Mouse (Mus musculus) T-helper 1 cell (primary cell): ENCODE data around the gene Amd1.

ENCODE experiments used
- in situ Hi-C: fragments of 300-600 bp; cut with MboI, MseI; formaldehyde crosslinking; loops from one replicate; pipeline ENCODE4 v1.15.1; 2025; ENCODE audit warnings: high pct_unique_total_duplicates

The Amd1 gene

DNA sequence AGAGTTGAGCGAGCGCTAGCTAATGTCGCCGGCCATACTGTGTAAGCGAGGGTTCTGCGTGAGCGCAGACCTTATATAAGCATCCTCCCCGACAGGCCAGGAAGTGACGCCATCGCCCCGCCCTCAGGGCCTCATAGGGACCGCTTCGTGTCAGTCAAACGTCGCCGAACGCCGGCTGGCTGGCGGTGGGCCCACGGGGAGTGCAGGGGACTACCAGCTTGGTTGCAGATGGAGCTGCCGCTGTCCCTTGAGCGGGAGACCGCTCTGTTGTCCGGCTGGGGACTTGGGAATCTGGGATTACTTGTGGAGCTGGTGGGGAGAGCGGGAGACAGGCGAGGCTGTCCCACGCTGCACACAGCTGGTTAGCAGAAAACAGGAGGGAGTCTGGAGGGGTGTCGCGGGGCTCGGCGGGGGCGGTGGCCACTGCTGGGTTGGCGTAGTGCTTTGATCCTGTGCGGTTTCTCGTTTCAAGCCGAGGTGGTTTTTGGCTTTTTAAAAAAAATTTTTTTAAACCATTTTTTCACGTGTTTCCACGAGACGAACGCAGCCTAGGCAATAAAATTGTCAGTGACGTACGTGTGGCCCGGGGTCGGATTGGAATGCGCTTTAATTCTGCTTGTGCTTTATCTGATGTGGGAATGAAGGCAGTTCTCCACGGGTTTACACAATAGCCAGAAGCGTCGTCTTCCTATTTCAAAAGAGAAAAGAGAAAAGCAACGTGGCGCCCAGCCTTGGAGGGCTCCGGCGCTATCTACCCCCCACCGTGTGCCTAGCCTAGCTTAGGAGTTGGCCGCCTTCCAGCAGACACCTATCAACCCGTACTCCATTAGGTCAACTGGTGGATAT lies at the start of gene Amd1:
Amd1 (minus strand) TSS at position 47 of the 846 bp plus-strand sequence.
- in situ Hi-C loops = no loop called here

DNA sequence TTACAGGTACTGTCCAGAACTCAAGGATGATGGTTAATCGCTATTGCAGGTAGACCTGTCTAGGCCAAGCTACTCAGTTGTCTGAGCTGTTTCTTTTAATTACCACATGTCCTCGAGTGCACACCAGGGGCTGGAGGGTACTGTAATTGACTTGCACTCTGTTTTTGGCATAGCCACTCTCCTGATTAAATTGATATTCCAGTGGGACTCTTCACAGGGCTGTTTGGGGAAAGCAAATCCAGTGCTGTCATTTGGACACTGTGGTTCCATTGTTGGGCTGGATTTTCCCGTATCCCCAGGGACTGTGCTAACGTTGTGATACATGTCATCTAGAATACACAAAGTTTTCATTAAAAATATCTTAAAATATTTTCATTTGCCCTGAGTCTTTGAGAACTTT lies 49.2 kb upstream of the Amd1 start:
- in situ Hi-C loops = no loop called here

DNA sequence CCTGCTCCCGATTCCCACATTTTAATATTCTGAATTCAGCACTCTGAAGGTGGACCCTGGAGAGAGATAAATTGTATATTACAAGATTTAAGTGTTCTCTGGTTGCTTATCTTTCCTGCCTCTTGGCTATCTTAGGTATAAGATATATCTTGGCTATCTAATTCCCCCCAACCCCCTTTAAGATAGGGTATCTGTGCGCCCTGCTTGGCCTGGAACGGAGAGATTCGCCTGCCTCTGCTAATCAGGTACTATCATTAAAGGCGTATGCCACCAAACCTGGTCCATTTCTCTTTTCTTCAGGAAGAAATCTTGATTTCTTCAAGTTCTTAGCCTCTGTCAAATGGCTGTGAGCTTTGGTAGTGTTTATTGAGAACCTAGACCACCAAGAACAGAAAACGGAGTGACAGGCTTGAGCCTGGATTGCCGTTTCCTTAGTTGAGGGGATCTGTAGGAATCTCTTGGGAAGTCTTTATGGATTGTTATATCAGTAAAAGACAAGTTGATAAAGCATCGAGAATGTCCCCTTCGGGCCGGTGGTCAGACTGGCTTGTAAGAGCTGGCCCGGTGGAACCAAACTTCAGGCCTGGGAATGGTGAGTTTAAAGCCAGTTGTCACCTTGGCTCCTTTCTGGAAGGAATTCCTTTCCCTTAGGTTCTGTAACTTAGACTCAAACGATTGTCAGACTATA lies 48.4 kb upstream of the Amd1 start:
- in situ Hi-C loops = no loop called here

DNA sequence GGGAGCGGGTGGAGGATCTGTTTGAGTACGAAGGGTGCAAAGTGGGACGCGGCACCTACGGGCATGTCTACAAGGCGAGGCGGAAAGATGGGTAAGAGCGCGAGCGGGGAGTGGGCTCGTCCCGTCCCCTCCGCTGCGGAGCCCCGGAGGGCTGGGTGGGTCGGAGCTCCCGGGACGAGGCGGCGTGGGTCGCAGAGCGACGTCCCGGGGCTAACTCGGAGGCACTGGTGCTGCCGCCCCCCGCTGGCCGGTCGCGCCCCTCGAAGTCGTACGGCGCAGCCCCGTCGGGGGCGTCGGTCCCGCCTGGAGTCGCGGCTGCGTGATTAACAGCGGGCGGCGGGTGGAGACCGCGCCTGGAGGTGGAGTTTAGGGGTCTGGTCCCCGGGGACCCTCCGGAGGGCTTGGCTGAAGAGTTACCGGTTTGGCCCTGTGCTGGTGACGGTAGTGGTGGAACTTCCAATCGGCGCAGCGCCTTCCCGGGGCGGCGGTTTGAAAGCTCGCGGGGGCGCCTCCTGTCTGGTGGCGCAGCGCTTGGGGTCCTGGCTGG lies 47.7 kb upstream of the Amd1 start:
- in situ Hi-C loops = no loop called here

DNA sequence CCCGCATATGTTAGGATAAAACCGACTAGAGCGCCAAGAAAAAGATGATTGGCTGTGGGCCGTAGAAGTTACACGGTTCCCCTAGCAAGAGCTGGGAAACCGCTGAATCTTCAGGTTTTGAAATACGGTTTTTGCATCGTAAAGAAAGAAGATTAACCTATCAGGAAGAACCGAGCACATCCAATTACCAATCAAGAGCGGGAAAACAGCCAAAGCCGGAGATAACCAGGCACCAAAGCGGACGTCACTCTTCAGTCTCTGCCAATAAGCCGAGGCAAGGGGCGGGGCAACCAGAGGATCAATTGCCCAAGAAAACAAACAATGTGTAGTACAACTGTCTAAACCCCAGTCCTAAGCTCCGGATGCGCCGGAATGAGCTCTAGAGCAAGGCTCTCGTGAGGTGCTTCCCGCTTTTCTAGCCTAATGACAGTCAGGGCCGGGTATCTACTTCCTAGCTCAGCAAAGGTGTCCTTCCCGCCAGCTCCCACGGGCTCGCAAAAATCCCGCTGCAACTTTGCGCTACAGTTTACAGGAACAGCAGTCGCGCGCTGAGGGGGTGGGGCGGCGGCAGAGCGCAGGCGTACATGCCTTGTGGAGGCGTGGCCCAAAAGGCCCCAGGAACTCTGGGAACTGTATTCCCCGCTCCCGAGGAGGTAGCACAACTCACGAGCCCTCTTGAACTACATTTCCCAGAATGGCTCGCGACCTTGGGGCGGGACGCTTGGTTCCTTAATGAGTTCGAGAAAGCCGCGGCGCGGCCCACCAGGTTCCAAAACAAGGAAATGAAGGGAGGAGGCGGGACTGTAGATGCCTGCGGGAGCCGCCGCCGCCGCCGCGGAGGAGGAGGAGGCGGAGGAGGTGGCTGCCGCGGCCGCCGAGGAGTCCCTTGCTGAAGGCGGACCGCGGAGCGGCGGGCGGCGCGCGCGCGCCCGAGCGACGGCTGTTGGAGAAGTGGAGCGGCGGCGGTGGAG lies 46.9 kb upstream of the Amd1 start:
- in situ Hi-C loops = no loop called here

DNA sequence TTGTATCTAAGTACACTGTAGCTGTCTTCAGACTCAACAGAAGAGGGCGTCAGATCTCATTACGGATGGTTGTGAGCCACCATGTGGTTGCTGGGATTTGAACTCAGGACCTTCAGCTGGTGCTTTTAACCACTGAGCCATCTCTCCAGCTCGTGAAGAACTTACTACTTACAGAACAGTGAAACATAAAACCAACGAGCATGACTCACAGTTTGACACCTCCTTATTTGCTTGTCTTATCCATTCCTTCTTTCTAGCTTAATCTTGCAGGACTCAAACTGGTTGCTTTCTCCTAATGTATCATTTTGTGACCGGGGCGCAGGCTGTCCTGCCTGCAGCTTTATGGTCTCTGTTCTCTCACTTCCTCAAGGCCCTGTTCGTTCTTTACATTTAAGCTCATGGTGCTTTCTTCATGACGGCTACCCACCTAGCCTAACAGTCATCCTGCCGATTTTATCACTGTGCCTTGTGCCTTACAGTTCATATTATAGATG lies 45.5 kb upstream of the Amd1 start:
- in situ Hi-C loops = no loop called here

DNA sequence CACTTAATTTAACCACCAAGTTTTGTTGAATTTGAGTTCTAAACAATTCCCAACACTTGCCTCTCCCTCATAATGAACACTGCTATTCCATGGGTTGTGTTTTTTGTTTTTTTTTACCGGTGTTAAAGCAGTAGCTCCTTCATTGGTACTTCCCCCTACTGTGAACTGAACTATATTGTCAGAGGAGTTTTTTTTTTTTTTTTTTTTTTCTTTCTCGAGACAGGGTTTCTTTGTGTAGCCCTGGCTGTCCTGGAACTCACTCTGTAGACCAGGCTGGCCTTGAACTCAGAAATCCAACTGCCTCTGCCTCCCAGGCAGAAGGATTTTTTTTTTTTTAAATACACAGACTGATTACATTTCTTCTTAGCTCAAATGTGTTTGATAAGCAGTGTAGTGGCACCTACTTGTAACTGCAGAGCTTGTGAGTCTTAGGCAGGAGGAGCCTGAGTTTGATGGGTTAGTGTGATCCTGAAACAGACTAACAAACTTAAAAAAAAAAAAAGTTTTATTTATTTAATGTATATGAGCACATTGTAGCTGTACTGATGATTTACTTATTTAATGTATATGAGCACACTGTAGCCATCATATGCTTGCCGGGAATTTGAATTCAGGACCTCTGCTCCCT lies 44.9 kb upstream of the Amd1 start:
- in situ Hi-C loops = no loop called here

DNA sequence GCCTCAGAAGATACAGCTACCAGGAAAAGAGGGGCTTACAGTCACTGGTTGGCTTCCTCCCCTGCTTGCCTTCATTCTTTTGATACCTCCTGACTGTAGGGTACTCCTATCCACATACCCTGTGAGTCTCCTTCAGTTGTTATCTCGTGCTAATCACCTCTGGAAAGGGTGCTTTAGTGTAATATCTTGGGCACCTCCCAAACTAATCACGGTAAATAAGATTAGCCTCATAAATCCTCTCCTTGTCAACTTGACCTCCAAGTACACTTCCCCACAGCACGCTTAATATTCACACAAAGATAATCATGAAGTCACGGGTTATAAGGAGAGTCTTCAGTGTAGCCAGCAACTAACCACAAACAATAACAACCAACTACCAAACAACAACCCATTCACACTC lies 40.0 kb upstream of the Amd1 start:
- in situ Hi-C loops = no loop called here

DNA sequence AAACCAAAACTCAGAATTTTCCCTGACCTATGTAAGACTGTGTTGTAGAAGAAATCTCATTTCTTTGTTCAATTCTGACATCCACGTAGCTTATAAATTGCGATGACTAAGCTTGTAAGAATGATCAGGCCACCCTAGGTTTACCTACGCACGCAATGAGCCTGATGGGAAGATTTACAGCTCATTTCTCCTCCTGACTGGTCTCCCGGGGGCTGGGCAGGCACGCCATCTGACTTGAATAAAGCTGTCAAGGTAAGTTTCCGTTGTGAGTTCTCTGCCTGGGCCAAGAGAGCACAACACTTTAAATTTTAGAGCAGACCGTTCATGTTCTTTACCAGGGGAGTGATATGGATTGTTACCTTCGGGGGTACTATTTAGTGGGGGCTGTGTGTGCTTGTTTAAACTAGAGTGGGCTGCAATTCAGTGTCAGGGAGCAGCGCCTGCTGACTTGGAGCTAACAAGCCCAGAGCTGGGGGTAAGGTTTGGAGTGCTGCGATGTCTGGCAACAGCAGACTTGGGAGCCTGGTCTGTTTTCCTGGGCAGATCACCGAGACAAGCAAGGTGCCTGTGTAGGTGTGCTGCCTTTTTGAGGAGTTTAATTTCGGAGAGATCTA lies 37.5 kb upstream of the Amd1 start, which contains the start of gene Cdk19:
Cdk19 (plus strand) TSS at position 214 of the 614 bp plus-strand sequence.
- in situ Hi-C loops = no loop called here

DNA sequence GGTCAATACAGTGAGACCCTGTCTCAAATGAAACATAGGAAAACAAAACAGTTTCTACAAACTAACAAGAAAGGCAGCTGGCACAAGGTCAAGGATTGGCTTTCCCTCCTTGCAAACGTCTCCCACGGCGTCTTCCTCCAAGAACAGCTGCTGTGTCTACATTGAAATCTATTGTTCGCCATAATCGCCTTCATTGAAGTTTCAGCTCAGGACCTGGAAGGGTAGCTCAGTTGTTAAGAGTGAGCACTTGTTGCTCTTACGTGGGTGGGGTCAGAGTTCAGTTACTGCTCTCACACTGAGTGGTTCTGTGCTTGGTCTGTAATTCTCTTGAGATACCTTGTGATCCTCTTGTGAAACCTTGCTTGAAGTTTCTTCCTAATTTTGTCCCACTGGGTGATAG lies 30.9 kb upstream of the Amd1 start:
- in situ Hi-C loops = no loop called here

DNA sequence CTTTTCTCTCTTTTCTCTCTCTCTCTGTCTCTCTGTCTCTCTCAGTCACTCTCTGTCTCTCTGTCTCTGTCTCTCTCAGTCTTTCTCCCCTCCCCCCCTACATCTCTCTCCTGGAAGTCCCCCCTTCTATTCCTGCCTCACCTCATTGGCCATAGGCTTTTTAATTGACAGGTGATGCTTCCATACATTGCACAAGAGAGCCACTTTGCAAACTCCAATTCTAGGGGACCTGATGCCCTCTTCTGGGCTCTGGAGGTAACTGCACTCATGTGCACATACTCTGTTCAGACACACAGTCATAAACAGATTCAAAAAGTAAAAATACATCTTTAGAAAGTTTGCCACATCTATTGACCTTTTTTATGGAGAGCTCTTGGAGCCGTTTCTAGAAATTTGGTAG lies 28.3 kb upstream of the Amd1 start:
- in situ Hi-C loops = no loop called here

DNA sequence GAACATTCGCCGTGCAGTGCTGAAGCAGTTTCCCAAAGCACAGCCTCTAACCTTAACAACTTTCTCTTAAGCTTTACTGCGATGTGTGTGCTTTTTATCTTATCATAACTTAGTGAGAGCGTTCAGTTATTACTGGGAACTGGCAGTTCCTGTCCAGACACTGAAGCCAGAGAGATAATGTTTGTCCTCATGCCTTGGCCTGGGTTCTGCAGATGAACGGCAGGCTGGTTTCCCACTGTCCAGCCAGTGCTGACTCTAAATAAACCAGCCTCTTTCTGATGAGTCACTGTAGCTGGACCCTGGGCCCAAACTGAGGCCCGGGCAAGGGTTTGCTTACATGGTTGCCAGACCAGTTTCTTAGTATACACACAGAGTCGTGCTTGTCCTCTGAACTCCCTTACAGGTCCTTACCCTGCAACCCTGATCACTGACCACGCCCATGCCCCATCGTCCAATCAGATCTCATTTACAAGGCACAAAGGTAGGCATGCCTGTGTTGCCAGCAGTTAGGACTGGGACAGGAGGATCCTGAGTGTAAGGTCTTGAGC lies 26.1 kb upstream of the Amd1 start:
- in situ Hi-C loops = no loop called here

DNA sequence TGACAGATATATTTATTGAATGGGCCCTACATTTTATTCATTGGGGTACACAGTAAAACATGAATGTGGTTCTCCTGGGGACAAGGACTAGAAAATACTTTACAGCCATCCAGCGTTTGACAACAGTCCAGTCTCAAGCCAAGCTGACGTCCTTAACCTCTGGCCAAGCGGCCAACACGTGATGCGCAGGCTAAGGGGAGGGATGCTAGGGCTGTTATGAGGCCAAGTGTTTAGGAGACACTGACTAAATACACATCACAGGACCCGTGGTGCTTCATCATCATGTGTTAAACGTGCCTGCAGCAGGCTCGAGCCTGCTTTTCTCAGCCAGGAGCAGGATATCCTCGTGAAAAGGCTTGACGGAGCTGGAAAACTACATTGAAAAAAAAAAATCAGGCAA lies 18.3 kb upstream of the Amd1 start:
- in situ Hi-C loops = no loop called here

DNA sequence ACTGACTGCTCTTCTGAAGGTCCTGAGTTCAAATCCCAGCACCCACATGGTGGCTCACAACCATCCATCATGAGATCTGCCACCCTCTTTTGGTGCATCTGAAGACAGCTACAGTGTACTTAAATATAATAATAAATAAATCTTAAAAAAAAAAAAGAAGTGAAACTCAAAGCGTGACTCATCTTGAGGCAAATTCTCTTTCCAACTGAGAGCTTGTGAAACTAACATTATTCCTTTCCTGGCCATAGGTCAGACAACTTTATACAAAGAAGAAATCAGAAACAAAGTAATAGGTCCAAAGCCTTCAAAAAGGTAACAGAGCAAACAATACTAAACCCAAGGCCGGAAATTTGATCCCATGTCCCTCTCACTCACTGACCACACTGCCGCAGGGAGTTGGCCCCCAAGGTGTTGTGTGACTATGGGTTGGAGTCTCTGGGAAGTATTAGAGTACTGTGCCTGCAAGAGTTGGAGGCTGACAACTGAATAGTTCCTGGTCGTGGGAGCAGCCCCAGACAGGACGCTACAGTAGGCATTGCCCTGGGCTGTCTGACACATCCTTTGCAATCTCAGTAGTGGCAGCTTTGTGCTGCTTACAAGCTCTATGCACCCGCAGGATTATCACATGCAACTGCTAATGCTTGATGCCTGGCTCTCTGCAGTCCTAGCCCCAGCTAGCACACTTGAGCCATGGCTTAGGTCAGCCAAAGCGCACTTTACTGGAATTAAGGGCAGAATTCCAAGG lies 15.0 kb upstream of the Amd1 start:
- in situ Hi-C loops = no loop called here

DNA sequence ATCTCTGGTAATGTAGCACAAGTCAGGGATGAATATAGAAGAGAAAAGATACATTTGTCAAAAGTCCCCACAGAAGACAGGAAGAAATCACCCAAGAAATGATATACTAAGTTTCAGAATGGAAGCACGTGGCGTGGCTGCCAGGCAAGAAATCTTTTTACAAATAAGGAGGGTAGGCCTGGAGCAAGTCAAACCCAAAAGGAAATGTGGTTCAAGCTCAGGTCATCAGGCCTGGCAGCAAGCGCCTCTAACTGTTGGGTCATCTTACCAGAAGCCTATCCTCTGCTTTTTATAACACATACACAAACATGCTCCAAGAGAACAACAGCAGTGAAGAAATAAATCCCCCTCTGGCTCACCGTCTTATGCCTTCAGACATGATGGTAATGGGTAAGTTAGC lies 10.8 kb upstream of the Amd1 start:
- in situ Hi-C loops = no loop called here

DNA sequence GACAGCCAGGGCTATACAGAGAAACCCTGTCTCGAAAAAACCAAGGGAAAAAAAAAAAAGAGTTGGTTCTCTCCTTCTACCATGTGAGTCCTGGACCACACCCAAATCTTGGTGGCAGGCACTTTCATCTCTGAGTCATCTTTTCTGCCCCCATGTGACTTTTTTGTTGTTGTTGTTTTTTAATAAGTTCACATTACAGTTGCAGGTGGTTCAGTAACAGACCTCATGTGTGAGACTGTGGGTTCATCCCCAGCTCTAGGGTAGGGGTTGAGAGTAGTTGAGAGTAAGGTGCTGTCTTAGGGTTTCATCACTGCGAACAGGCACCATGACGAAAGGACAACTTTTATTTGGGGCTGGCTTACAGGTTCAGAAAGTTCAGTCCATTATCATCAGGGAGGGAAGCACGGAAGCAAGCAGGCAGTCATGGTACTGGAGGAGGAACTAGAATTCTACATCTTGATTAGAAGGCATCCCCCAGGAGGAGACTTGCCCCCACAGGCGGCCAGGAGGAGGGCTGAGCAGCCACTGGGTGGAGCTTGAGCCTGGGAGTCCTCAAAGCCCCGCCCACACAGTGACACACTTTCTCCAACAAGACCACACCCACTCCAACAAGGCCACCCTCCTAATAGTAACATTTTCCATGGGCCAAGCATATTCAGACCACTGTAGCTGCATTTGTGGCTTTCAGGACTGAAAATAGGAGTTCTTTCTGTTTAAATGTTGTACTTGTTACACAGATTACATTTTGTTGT lies 8.1 kb upstream of the Amd1 start:
- in situ Hi-C loops = no loop called here

DNA sequence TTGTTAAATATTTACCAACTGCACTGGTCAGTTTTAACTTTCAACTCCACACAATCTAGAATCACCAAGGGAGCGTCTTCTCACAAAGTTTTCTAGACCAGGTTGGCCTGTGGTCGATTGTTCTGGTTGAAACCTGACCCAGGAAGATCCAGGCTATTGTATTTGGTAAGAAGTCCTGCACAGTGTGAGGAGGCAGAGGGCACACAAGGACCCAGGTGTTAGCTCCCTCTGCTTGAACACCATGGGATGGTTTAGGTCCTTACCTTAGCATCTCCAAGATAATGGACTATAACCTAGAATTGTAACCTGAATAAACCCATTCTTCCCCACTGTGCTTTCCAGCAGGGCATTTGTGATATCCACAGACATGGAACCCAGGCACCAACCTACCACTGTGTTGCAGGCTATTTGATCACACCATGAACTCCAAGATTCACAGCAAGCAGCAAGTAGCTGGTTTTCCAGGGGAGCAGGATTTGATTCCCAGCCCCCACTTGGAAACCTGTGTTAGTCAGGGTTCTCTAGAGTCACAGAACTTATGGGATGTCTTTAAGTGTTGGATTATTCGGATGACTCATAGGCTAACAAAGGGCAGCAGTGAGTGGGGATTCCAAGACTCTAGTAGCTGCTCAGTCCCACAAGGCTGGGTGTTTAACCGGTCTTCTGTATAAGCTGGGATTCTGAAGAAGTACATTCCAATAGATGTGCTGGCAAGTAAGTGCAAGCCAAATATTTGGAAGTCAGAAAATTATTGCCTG lies 6.0 kb upstream of the Amd1 start:
- in situ Hi-C loops = no loop called here

DNA sequence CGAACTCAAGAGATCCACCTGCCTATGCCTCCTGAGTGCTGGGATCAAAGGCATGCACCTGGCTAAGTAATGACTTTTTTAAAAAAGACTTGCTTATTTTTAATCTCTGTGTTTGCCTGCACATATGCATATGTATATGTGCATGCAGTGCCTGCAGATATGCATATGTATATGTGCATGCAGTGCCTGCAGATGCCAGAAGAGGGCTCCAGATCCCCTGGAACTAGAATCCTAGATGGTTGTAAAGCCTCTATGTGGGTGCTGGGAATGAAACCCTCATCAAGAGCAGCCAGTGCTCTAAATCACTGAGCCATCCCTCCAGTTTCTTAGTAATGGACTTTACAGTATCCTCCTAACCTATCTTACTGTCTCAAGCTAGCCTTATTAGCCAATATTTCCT lies 4.0 kb upstream of the Amd1 start:
- in situ Hi-C loops = no loop called here
